Mouse (Mus musculus): ENCODE results near the gene Tmeff2.

The Tmeff2 gene

DNA sequence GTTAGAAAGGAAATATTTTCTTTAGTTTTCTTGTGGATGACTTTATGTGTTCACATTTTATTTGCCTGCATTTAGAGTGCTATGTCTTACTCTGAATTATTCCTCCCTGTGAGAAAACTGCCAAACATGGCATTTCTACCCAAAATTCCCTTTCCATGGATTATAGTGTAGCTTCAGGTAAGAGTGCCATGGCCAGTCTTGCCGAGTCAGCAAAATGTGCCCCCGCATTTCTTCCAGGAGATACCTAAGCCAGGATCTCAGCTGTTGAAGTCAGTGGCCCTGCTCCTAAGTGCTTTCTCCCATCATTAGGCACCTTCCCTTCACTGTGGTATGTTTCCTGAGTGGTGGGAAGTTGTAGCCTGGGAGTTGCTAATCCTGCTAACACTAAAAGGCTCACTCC lies 168.8 kb downstream of the Tmeff2 start:
- TF ChIP-seq GATA4 (IDR thresholded peaks at IDR 0.05; ENCODE audit: insufficient replicate concordance, low read length): no peak

DNA sequence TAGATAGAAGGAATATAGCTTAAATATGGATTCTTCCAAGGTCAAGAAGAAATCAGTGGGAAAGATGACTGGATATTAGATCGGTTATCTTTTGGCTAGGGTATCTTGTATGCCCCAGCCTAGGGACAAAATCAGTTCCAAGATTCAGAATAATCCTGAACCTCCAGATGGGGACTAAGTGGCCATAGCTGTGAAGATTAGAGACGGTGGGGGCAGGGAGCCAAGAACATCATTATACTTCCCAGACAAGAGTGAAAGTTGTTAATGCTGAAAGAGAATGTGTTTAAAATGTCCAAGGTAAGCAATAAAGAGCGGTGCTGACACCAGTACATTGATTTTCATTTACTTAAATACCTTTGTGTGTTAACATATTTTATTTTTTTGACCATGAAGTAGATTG lies 173.6 kb downstream of the Tmeff2 start:
- TF ChIP-seq GATA4 (IDR thresholded peaks at IDR 0.05; ENCODE audit: insufficient replicate concordance, low read length): no peak

- TF ChIP-seq GATA4 (IDR thresholded peaks at IDR 0.05; ENCODE audit: insufficient replicate concordance, low read length): no peak
Observed at GRCm38 (mm10) chr1:51075785-51076771, 175.6 kb downstream of the Tmeff2 start.

- no peak for TF ChIP-seq GATA4 (IDR thresholded peaks at IDR 0.05; ENCODE audit: insufficient replicate concordance, low read length)
Observed at GRCm38 (mm10) chr1:51088921-51089320, 188.5 kb downstream of the Tmeff2 start.

- no peak for TF ChIP-seq GATA4 (IDR thresholded peaks at IDR 0.05; ENCODE audit: insufficient replicate concordance, low read length)
Observed at GRCm38 (mm10) chr1:51089803-51090202, 189.4 kb downstream of the Tmeff2 start.

- TF ChIP-seq GATA4 (IDR thresholded peaks at IDR 0.05; ENCODE audit: insufficient replicate concordance, low read length): no peak
Observed at GRCm38 (mm10) chr1:51090212-51090761, 189.8 kb downstream of the Tmeff2 start.

DNA sequence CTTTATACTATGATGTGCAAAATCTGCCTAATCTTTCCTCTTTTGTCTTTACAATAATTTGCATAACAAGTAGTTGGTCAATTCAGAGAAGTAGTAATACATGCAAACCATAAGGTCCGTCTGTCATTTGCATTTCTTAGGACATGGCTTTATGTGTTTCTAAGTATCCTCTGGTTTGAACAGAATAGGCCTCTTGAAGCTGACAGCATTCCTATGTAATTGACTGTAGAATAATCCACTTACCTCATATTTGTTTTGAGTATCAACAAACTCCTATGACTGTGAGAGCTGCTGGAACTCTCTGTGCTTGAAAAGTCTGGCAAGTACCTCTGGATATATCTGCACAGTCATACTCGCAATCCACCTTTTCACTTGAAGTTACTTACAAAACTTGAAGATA lies 194.3 kb downstream of the Tmeff2 start:
- no peak for TF ChIP-seq GATA4 (IDR thresholded peaks at IDR 0.05; ENCODE audit: insufficient replicate concordance, low read length)

- no peak for TF ChIP-seq GATA4 (IDR thresholded peaks at IDR 0.05; ENCODE audit: insufficient replicate concordance, low read length)
Observed at GRCm38 (mm10) chr1:51096848-51097598, 196.6 kb downstream of the Tmeff2 start.

DNA sequence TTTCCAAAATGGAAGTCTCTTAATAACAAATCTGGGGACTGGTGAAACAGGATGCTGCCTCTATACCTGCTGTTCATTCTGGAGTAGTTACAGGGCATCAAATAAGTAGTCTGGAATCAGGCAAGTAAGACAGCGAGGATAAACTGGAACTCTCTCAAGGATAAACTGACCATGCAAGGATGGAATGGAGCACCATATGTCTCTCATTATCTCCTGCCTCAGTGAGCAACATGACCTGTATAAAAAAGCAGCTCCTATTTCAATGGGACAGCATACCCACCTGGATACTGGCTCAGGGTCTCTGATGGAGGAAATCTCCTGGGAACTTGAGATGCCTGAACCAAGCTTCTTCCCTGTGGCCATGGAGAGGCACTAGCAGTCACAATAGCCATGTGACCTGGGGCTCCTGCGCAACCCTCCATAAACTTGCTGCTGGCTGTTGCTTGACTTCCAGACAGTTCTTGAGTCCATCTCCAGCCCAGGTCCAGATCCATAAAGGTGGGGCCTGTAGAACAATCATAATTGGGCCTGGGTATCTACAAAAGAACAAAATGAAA lies 200.7 kb downstream of the Tmeff2 start:
- no peak for TF ChIP-seq GATA4 (IDR thresholded peaks at IDR 0.05; ENCODE audit: insufficient replicate concordance, low read length)

- no peak for TF ChIP-seq GATA4 (IDR thresholded peaks at IDR 0.05; ENCODE audit: insufficient replicate concordance, low read length)
Observed at GRCm38 (mm10) chr1:51104698-51105097, 204.3 kb downstream of the Tmeff2 start.

- no peak for TF ChIP-seq GATA4 (IDR thresholded peaks at IDR 0.05; ENCODE audit: insufficient replicate concordance, low read length)
Observed at GRCm38 (mm10) chr1:51106401-51106920, 206.0 kb downstream of the Tmeff2 start.

DNA sequence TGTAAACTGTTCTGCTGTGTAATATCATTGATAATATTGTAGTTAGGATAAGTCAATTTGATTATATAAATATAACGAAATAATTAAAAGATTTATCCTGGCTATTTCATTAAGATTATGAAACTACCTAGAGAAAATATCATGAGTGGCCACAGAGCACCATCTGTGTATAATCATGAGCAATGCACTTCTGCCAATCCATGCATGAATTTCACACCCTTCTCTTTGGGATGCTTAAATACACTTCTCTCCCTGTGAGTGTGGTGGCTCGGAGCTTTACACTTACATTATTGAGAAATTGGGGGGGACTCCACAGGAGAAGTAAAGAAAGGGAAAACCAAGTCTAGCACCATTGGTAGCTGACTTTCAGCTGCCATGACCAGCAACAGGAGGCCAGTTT lies 206.9 kb downstream of the Tmeff2 start:
- no peak for TF ChIP-seq GATA4 (IDR thresholded peaks at IDR 0.05; ENCODE audit: insufficient replicate concordance, low read length)

DNA sequence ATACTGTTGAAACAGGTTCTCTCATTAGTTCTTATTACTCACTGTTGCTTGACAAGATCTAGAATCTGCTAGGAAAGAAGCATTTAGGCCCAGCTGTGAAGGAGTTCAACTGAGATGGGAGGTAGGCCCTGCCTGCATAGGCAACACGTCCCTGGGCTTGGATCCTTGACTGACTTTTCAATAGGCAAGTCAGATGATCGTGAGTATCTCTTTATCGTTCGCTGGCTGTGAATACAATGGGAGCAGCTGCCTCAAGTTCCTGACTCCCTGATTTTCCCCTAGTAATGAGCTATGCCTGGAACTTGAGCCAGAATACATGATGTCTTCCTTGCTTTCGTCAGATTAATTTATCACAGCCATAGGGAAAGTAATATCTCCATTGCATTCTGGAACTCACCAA lies 214.3 kb downstream of the Tmeff2 start:
- TF ChIP-seq GATA4 (IDR thresholded peaks at IDR 0.05; ENCODE audit: insufficient replicate concordance, low read length): no peak

- TF ChIP-seq GATA4 (IDR thresholded peaks at IDR 0.05; ENCODE audit: insufficient replicate concordance, low read length): no peak
Observed at GRCm38 (mm10) chr1:51115761-51116160, 215.3 kb downstream of the Tmeff2 start.

DNA sequence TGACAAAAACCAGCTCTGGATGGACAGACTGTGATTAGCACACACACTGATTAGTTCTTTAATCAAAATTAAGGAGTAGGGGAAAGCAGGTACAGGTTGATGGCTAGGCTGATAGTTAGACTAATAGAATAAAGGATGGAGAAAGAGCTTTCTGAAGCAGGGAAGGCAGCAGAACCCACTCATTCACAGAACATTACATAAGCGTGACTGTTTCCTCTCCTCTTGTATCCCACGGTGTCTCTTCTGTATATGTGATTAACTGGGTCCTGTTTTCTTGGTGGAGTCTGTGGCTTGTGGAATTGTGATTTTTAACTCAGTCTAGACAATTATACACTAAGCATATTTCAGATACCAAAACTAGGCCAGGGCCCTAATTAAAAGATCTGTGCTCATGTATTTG lies 217.4 kb downstream of the Tmeff2 start:
- TF ChIP-seq GATA4 (IDR thresholded peaks at IDR 0.05; ENCODE audit: insufficient replicate concordance, low read length): no peak
